Mouse (Mus musculus) G1E-ER4 (cell line): ENCODE measurements around the gene Nova2. TPM values are rescaled to one million over a fixed set of nuclear protein-coding genes. Genes with fewer than 3 reads are reported as not detected.

Source experiments
- GATA1 ChIP-seq: IDR thresholded peaks from one replicate; pipeline ENCODE4 v1.8.0; 2012; ENCODE audit warnings: low read length, inconsistent platforms
- polyA plus RNA-seq: library from polyadenylated mRNA; stranded (reverse); fragments of >175 nt; gene quantifications from 2 replicates; pipeline ENCODE4 v1.2.3, GENCODE M21; 2012

Nova2 gene
- polyA plus RNA-seq, 1 experiment: not detected

- TF ChIP-seq GATA1: no peak
These were observed 86.4 kb downstream of the Nova2 start for GRCm38 (mm10) chr7:19012025-19012621.

- no peak for TF ChIP-seq GATA1
These were observed 87.2 kb downstream of the Nova2 start for GRCm38 (mm10) chr7:19012882-19013281.

GRCm38 (mm10) chr7:19014452-19014851 is 88.8 kb downstream of the Nova2 start:
- no peak for TF ChIP-seq GATA1

Other genes with a start within 250 kb of the Nova2 start
- gene Psg20, start 239.7 kb upstream of the Nova2 start, polyA plus RNA-seq: not detected in 2 replicates
- gene Psg22, start 207.8 kb upstream of the Nova2 start, polyA plus RNA-seq: not detected in 2 replicates
- not detected in 2 replicates for gene Psg19, start 127.4 kb upstream of the Nova2 start, polyA plus RNA-seq
- gene Psg17, start 104.3 kb upstream of the Nova2 start, polyA plus RNA-seq: not detected in 2 replicates
- not detected in 2 replicates for gene Mill2, start 85.9 kb upstream of the Nova2 start, polyA plus RNA-seq
- not detected in 2 replicates for gene Pglyrp1, start 54.6 kb upstream of the Nova2 start, polyA plus RNA-seq
- gene Ccdc61, start 15.5 kb upstream of the Nova2 start, polyA plus RNA-seq: 81.8 and 103 TPM in 2 replicates
- not detected in 2 replicates for gene Nanos2, start 61.5 kb downstream of the Nova2 start, polyA plus RNA-seq
- 32.1 and 38.6 TPM in 2 replicates for gene Mypop, start 65.4 kb downstream of the Nova2 start, polyA plus RNA-seq
- gene Irf2bp1, start 78.2 kb downstream of the Nova2 start, polyA plus RNA-seq: 175 and 217 TPM in 2 replicates
- 0.04 TPM in 1 of 2 replicates, not detected in the other for gene Foxa3, start 97.7 kb downstream of the Nova2 start, polyA plus RNA-seq
- gene Sympk, start 98.5 kb downstream of the Nova2 start, polyA plus RNA-seq: 336 and 348 TPM in 2 replicates
- gene Rsph6a, start 128.8 kb downstream of the Nova2 start, polyA plus RNA-seq: 0.04 and 0.06 TPM in 2 replicates
- 170 and 197 TPM in 2 replicates for gene Dmwd, start 150.3 kb downstream of the Nova2 start, polyA plus RNA-seq
- 71.8 and 88.9 TPM in 2 replicates for gene Dmpk, start 158.0 kb downstream of the Nova2 start, polyA plus RNA-seq
- gene Six5, start 168.7 kb downstream of the Nova2 start, polyA plus RNA-seq: 20.3 and 21.4 TPM in 2 replicates
- gene Gm4969, start 192.5 kb downstream of the Nova2 start, polyA plus RNA-seq: not detected in 2 replicates
- gene Fbxo46, start 194.0 kb downstream of the Nova2 start, polyA plus RNA-seq: 26.5 and 28.7 TPM in 2 replicates
- gene Qpctl, start 223.4 kb downstream of the Nova2 start, polyA plus RNA-seq: 11.6 and 11.8 TPM in 2 replicates
- gene Snrpd2, start 223.8 kb downstream of the Nova2 start, polyA plus RNA-seq: 80.6 and 135 TPM in 2 replicates
- 2.0 and 3.0 TPM in 2 replicates for gene Gipr, start 240.2 kb downstream of the Nova2 start, polyA plus RNA-seq